Mouse (Mus musculus) MEL (cell line): ENCODE results near the gene Adam1b. TPM values are rescaled to one million over a fixed set of nuclear protein-coding genes. Genes with fewer than 3 reads are reported as not detected.

Experiments used
- DNase-seq: peaks from one replicate; pipeline ENCODE4 v3.0.0; 2011; ENCODE audit warnings: low read depth, low spot score
- H3K27ac ChIP-seq: 2 replicates; pipeline ENCODE4 v1.5.1; 2012; ENCODE audit warnings: low read depth, mild to moderate bottlenecking, control low read depth, low read length, moderate library complexity; ENCODE audit not compliant: control insufficient read depth
- H3K27me3 ChIP-seq, 2 experiments: fragments of 150-350 bp in 1 of 2; sonication (generic) in 1 of 2; 2 replicates each; pipeline ENCODE4 v1.6.1; 2012; ENCODE audit warnings: low read length in 2 of 2, mild to moderate bottlenecking in 2 of 2, improper control_type of control experiment in 1 of 2, moderate library complexity in 1 of 2; ENCODE audit not compliant: insufficient read depth in 2 of 2, control insufficient read depth in 1 of 2
- H3K36me3 ChIP-seq, 2 experiments: 2 replicates each; pipeline ENCODE4 v1.6.1; 2012 to 2014; ENCODE audit warnings: low read length in 2 of 2, improper control_type of control experiment in 1 of 2, inconsistent platforms in 1 of 2, mild to moderate bottlenecking in 1 of 2; ENCODE audit not compliant: insufficient read depth in 2 of 2, control insufficient read depth in 1 of 2
- H3K4me1 ChIP-seq, 2 experiments: fragments of 150-350 bp in 1 of 2; sonication (generic) in 1 of 2; 2 replicates each; pipeline ENCODE4 v1.6.1; 2012; ENCODE audit warnings: low read length in 2 of 2, improper control_type of control experiment in 1 of 2, mild to moderate bottlenecking in 1 of 2; ENCODE audit not compliant: insufficient read depth in 2 of 2, control insufficient read depth in 1 of 2
- H3K4me3 ChIP-seq, 2 experiments: fragments of 150-350 bp in 1 of 2; sonication (generic) in 1 of 2; 2 replicates each; pipeline ENCODE4 v1.5.1; 2012; ENCODE audit warnings: low read depth in 2 of 2, low read length in 2 of 2, mild to moderate bottlenecking in 2 of 2, moderate library complexity in 2 of 2, control low read depth in 1 of 2, improper control_type of control experiment in 1 of 2; ENCODE audit not compliant: control insufficient read depth in 1 of 2, insufficient read depth in 1 of 2
- H3K79me2 ChIP-seq: 2 replicates; pipeline ENCODE4 v1.6.1; 2012; ENCODE audit warnings: mild to moderate bottlenecking, low read length, moderate library complexity; ENCODE audit not compliant: control insufficient read depth, poor library complexity, insufficient read depth
- H3K9ac ChIP-seq: 2 replicates; pipeline ENCODE4 v1.6.1; 2012; ENCODE audit warnings: low read depth, mild to moderate bottlenecking, control low read depth, low read length, moderate library complexity; ENCODE audit not compliant: control insufficient read depth, poor library complexity, severe bottlenecking
- H3K9me3 ChIP-seq: fragments of 150-350 bp; sonication (generic); replicated peaks from 2 replicates; pipeline ENCODE4 v1.6.1; 2012; ENCODE audit warnings: mild to moderate bottlenecking, low read length, improper control_type of control experiment, moderate library complexity; ENCODE audit not compliant: insufficient read depth
- CHD2 ChIP-seq: IDR thresholded peaks from 2 replicates; pipeline ENCODE4 v1.6.1; 2011; ENCODE audit warnings: low read length, improper control_type of control experiment
- CTCF ChIP-seq, 3 experiments: IDR thresholded peaks in 2 of 3; conservative IDR thresholded peaks in 1 of 3; 2 replicates each; pipeline ENCODE4 v1.5.1; 2011 to 2012; ENCODE audit warnings: low read length in 3 of 3, low read depth in 2 of 3, mild to moderate bottlenecking in 2 of 3, improper control_type of control experiment in 1 of 3, inconsistent platforms in 1 of 3, mixed read lengths in 1 of 3, moderate library complexity in 1 of 3; ENCODE audit not compliant: control insufficient read depth in 1 of 3, insufficient read depth in 1 of 3, poor library complexity in 1 of 3, severe bottlenecking in 1 of 3
- ELF1 ChIP-seq: IDR thresholded peaks from 2 replicates; pipeline ENCODE4 v1.6.1; 2014; ENCODE audit warnings: low read depth, mild to moderate bottlenecking, inconsistent platforms, low read length, improper control_type of control experiment, moderate library complexity
- GATA1 ChIP-seq: IDR thresholded peaks from 2 replicates; pipeline ENCODE4 v1.6.1; 2011; ENCODE audit warnings: low read depth, low read length, improper control_type of control experiment
- HCFC1 ChIP-seq: IDR thresholded peaks from 2 replicates; pipeline ENCODE4 v1.6.1; 2012; ENCODE audit warnings: low read depth, mild to moderate bottlenecking, inconsistent platforms, low read length, improper control_type of control experiment, moderate library complexity
- NRF1 ChIP-seq: IDR thresholded peaks from 2 replicates; pipeline ENCODE4 v1.6.1; 2014; ENCODE audit warnings: low read depth, mild to moderate bottlenecking, inconsistent platforms, low read length, improper control_type of control experiment, moderate library complexity; ENCODE audit not compliant: poor library complexity, insufficient read depth, severe bottlenecking
- POLR2AphosphoS5 ChIP-seq: IDR thresholded peaks from 2 replicates; pipeline ENCODE4 v1.6.1; 2012; ENCODE audit warnings: low read depth, borderline replicate concordance, mild to moderate bottlenecking, inconsistent platforms, low read length, moderate library complexity, mixed read lengths
- RAD21 ChIP-seq: IDR thresholded peaks from 2 replicates; pipeline ENCODE4 v1.6.1; 2011; ENCODE audit warnings: mild to moderate bottlenecking, low read depth, low read length, improper control_type of control experiment
- SMC3 ChIP-seq: IDR thresholded peaks from 2 replicates; pipeline ENCODE4 v1.6.1; 2011; ENCODE audit warnings: low read depth, low read length, improper control_type of control experiment
- UBTF ChIP-seq: IDR thresholded peaks from 2 replicates; pipeline ENCODE4 v1.6.1; 2012; ENCODE audit warnings: low read depth, mild to moderate bottlenecking, inconsistent platforms, low read length, improper control_type of control experiment, moderate library complexity, borderline replicate concordance; ENCODE audit not compliant: insufficient read depth
- USF1 ChIP-seq: IDR thresholded peaks from 2 replicates; pipeline ENCODE4 v1.6.1; 2014; ENCODE audit warnings: low read depth, mild to moderate bottlenecking, inconsistent platforms, low read length, improper control_type of control experiment, moderate library complexity
- polyA plus RNA-seq, 2 experiments: library from polyadenylated mRNA; stranded (reverse) in 1 of 2; unstranded in 1 of 2; fragments of >175 nt in 1 of 2; fragments of >200 nt in 1 of 2; gene quantifications; 2 replicates each; pipeline versions ENCODE4 v1.2.1 to v1.2.4; 2012; ENCODE audit warnings: low replicate concordance in 2 of 2, low read depth in 1 of 2; ENCODE audit not compliant: insufficient read length in 2 of 2, insufficient read depth in 1 of 2, missing spikeins in 1 of 2
- total RNA-seq: library from RNA; depleted of rRNA; stranded (reverse); fragments of 300-350 nt; gene quantifications from 2 replicates; pipeline ENCODE4 v1.2.3, GENCODE M21; 2012; rRNA removed

Adam1b gene
- total and polyA plus RNA-seq, 3 experiments: 0.06 TPM; not detected in 2

GRCm38 (mm10) chr5:121450476-121450875 lies 52.8 kb downstream of the Adam1b start:
- Histone ChIP-seq H3K9ac (no peak overlapping the region), H3K27ac (no peak overlapping the region), H3K9me3 (no peaks in the 10 kb centered on the region), H3K4me3 (no peak overlapping the region), H3K27me3 (no peaks in the 10 kb centered on the region), H3K36me3 (peaks cover 3 to 14% of the 10 kb centered on the region in 2 experiments; a peak in 3 of 4 replicates), H3K79me2 (peaks cover 20% of the 10 kb centered on the region), H3K4me1 (peaks cover under 1 to 19% of the 10 kb centered on the region in 2 experiments; a peak in 2 of 4 replicates)
- TF ChIP-seq HCFC1: no peak
- TF ChIP-seq NRF1: no peak
- TF ChIP-seq CTCF (IDR thresholded peaks at IDR 0.05 in 2 of 3, conservative IDR thresholded peaks at IDR 0.05 in 1 of 3; ENCODE audit: control insufficient read depth in 1 of 3, insufficient read depth in 1 of 3, low read depth in 2 of 3, low read length in 3 of 3, poor library complexity in 1 of 3, severe bottlenecking in 1 of 3): no peak
- no peak for TF ChIP-seq RAD21
- no peak for TF ChIP-seq GATA1
- no peak for TF ChIP-seq USF1
- no peak for TF ChIP-seq UBTF
- no peak for TF ChIP-seq POLR2AphosphoS5
- no peak for TF ChIP-seq ELF1
- no peak for TF ChIP-seq SMC3
- no peak for TF ChIP-seq CHD2
- peak; percentile 28 for DNase-seq

Other genes with a start within 250 kb of the Adam1b start
- 12.9 and 15.4 TPM in 2 replicates for gene Trafd1, start 117.8 kb downstream of the Adam1b start, total RNA-seq
- 10 to 100 TPM in 1 of 2 experiments, not detected in 1; 21.4 TPM for gene Trafd1, start 117.8 kb downstream of the Adam1b start, polyA plus RNA-seq
- 53.0 and 56.4 TPM in 2 replicates for gene Naa25, start 105.5 kb downstream of the Adam1b start, total RNA-seq
- gene Naa25, start 105.5 kb downstream of the Adam1b start, polyA plus RNA-seq: 10 to 100 TPM in 1 of 2 experiments, not detected in 1; 59.6 TPM
- 1.6 and 1.7 TPM in 2 replicates for gene Tmem116, start 51.5 kb downstream of the Adam1b start, total RNA-seq
- gene Tmem116, start 51.5 kb downstream of the Adam1b start, polyA plus RNA-seq: 1 to 10 TPM in 1 of 2 experiments, not detected in 1; 2.6 TPM
- 159 and 167 TPM in 2 replicates for gene Erp29, start 50.9 kb downstream of the Adam1b start, total RNA-seq
- 100 to 1,000 TPM in 1 of 2 experiments, not detected in 1; 244 TPM for gene Erp29, start 50.9 kb downstream of the Adam1b start, polyA plus RNA-seq
- gene Adam1a, start 42.0 kb upstream of the Adam1b start, total RNA-seq: 0.92 and 1.9 TPM in 2 replicates
- 1 to 10 TPM in 1 of 2 experiments, not detected in 1; 1.0 TPM for gene Adam1a, start 42.0 kb upstream of the Adam1b start, polyA plus RNA-seq
- 0.20 TPM in 1 of 2 replicates, not detected in the other for gene Gm42878, start 42.0 kb upstream of the Adam1b start, total RNA-seq
- gene Gm42878, start 42.0 kb upstream of the Adam1b start, polyA plus RNA-seq: not detected
- 49.6 and 66.3 TPM in 2 replicates for gene Mapkapk5, start 42.5 kb upstream of the Adam1b start, total RNA-seq
- 10 to 100 TPM in 1 of 2 experiments, not detected in 1; 74.8 TPM for gene Mapkapk5, start 42.5 kb upstream of the Adam1b start, polyA plus RNA-seq
- 116 and 198 TPM in 2 replicates for gene Aldh2, start 90.4 kb upstream of the Adam1b start, total RNA-seq
- 100 to 1,000 TPM; 267 to 471 TPM for gene Aldh2, start 90.4 kb upstream of the Adam1b start, polyA plus RNA-seq
- gene Acad12, start 115.5 kb upstream of the Adam1b start, total RNA-seq: 2.6 and 2.8 TPM in 2 replicates
- 1 to 10 TPM in 1 of 2 experiments, not detected in 1; 6.4 TPM for gene Acad12, start 115.5 kb upstream of the Adam1b start, polyA plus RNA-seq
- gene Acad10, start 157.1 kb upstream of the Adam1b start, total RNA-seq: 4.3 and 4.4 TPM in 2 replicates
- gene Acad10, start 157.1 kb upstream of the Adam1b start, polyA plus RNA-seq: 1 to 10 TPM in 1 of 2 experiments, not detected in 1; 5.9 TPM
- gene Brap, start 157.1 kb upstream of the Adam1b start, total RNA-seq: 37.2 and 42.4 TPM in 2 replicates
- 100 to 1,000 TPM in 1 of 2 experiments, 10 to 100 TPM in 1; 40.3 to 176 TPM for gene Brap, start 157.1 kb upstream of the Adam1b start, polyA plus RNA-seq
- 16.3 and 18.5 TPM in 2 replicates for gene Atxn2, start 207.9 kb upstream of the Adam1b start, total RNA-seq
- 100 to 1,000 TPM in 1 of 2 experiments, 10 to 100 TPM in 1; 85.4 to 476 TPM for gene Atxn2, start 207.9 kb upstream of the Adam1b start, polyA plus RNA-seq